Mouse (Mus musculus): ENCODE measurements around the gene Ppm1l.

- no peak for TF ChIP-seq CTCF (conservative IDR thresholded peaks at IDR 0.05; ENCODE audit: low read length)
- no peak for TF ChIP-seq POU5F1 (IDR thresholded peaks at IDR 0.05; ENCODE audit: borderline replicate concordance, low read length)
These were observed 168.7 kb downstream of the Ppm1l start for GRCm38 (mm10) chr3:69485347-69485746.
